Mouse (Mus musculus) adrenal gland, postnatal 10 days (tissue): ENCODE data around the gene Cxcl12. TPM values are rescaled to one million over a fixed set of nuclear protein-coding genes. Genes with fewer than 3 reads are reported as not detected.

Experiments
- DNase-seq: peaks from one replicate; pipeline ENCODE4 v3.0.0; 2021; ENCODE audit warnings: mixed read lengths
- total RNA-seq, 2 experiments: library from RNA; stranded (reverse); gene quantifications; 2 replicates each; pipeline ENCODE4 v1.2.3; 2021

The Cxcl12 gene
- total RNA-seq, 2 experiments from 2014 or later = 113 to 126 TPM

GRCm38 (mm10) chr6:117220831-117221345 is 52.6 kb downstream of the Cxcl12 start:
- no peak for DNase-seq
